Mouse (Mus musculus) lung, embryonic 14.5 days (tissue): ENCODE measurements around the gene Bdh2. TPM values are rescaled to one million over a fixed set of nuclear protein-coding genes. Genes with fewer than 3 reads are reported as not detected.

ENCODE experiments used
- ATAC-seq: fragments of 200-750 bp; cut with Nextera tagmentation; 2 replicates; pipeline ENCODE4 v1.8.0; 2017; ENCODE audit warnings: mild to moderate bottlenecking, moderate TSS enrichment, moderate library complexity; ENCODE audit not compliant: insufficient read depth
- DNase-seq: peaks from one replicate; pipeline ENCODE4 v3.0.0-alpha.2; 2015
- H3K27ac ChIP-seq: fragments of 300-500 bp; sonication (generic); 2 replicates; pipeline ENCODE4 v1.5.1; 2014; ENCODE audit warnings: low read depth, mild to moderate bottlenecking, moderate library complexity
- H3K27me3 ChIP-seq: fragments of 300-500 bp; sonication (generic); 2 replicates; pipeline ENCODE4 v1.6.1; 2014; ENCODE audit warnings: low read length, control low read depth; ENCODE audit not compliant: insufficient read depth
- H3K36me3 ChIP-seq: fragments of 300-500 bp; sonication (generic); 2 replicates; pipeline ENCODE4 v1.6.1; 2014; ENCODE audit warnings: control low read depth; ENCODE audit not compliant: insufficient read depth
- H3K4me1 ChIP-seq: fragments of 300-500 bp; sonication (generic); 2 replicates; pipeline ENCODE4 v1.6.1; 2014; ENCODE audit warnings: antibody characterized with exemption, control low read depth; ENCODE audit not compliant: insufficient read depth
- H3K4me2 ChIP-seq: fragments of 300-500 bp; sonication (generic); 2 replicates; pipeline ENCODE4 v1.6.1; 2014; ENCODE audit warnings: mild to moderate bottlenecking
- H3K4me3 ChIP-seq: fragments of 300-500 bp; sonication (generic); 2 replicates; pipeline ENCODE4 v1.5.1; 2014; ENCODE audit warnings: low read depth, low read length
- H3K9ac ChIP-seq: fragments of 300-500 bp; sonication (generic); 2 replicates; pipeline ENCODE4 v1.6.1; 2014
- H3K9me3 ChIP-seq: fragments of 300-500 bp; sonication (generic); 2 replicates; pipeline ENCODE4 v1.6.1; 2016; ENCODE audit warnings: low read depth, low read length, control low read depth
- CTCF ChIP-seq: IDR thresholded peaks from 2 replicates; pipeline ENCODE4 v1.5.1; 2016; ENCODE audit warnings: antibody characterized with exemption, low read depth
- WGBS: fragments of 180-500 bp; shearing (Covaris S2); extraction: QIAGEN DNeasy Blood & Tissue Kit; methylation state at CpG from one replicate; pipeline ENCODE4 v1.1.7; 2014; 5-methylcytosine and 5-hydroxymethylcytosine counted together
- polyA plus RNA-seq: library from polyadenylated mRNA; unstranded; fragments of >200 nt; fragmentation: Nextera tagmentation; extraction: Ambion mirVana; gene quantifications from 2 replicates; pipeline ENCODE4 v1.2.1, GENCODE M21; 2014

Bdh2 gene
- polyA plus RNA-seq, 1 experiment from 2014 or later, result 8.7 TPM

GRCm38 (mm10) chr3:135312916-135313491 is 32.0 kb downstream of the Bdh2 start:
- no peaks in the 10 kb centered on the region for H3K27me3 ChIP-seq
- H3K4me1 ChIP-seq, result 0 out of 2 replicates have a peak, but pooled peaks cover under 1% of the 10 kb centered on the region
- WGBS, result 44% methylated on average over 2 of the region's 2 CpGs
- no peak overlapping the region for H3K9ac ChIP-seq
- DNase-seq, result no peak
- no peak overlapping the region for H3K27ac ChIP-seq
- H3K4me3 ChIP-seq, result no peak overlapping the region
- H3K9me3 ChIP-seq, result no peaks in the 10 kb centered on the region
- no peak for TF ChIP-seq CTCF
- no peaks in the 10 kb centered on the region for H3K36me3 ChIP-seq
- ATAC-seq, result no peak
- H3K4me2 ChIP-seq, result no peak overlapping the region

GRCm38 (mm10) chr3:135313727-135314126 is 32.7 kb downstream of the Bdh2 start:
- Histone ChIP-seq H3K9ac (no peak overlapping the region), H3K27ac (no peak overlapping the region), H3K4me2 (no peak overlapping the region), H3K27me3 (no peaks in the 10 kb centered on the region), H3K9me3 (no peaks in the 10 kb centered on the region), H3K4me3 (no peak overlapping the region), H3K4me1 (no peaks in the 10 kb centered on the region), H3K36me3 (no peaks in the 10 kb centered on the region)
- 85% methylated on average over 2 of the region's 2 CpGs for WGBS
- DNase-seq (no peak), ATAC-seq (no peak)
- no peak for TF ChIP-seq CTCF

GRCm38 (mm10) chr3:135314811-135315210 is 33.8 kb downstream of the Bdh2 start:
- ATAC-seq, result no peak
- no peaks in the 10 kb centered on the region for H3K4me1 ChIP-seq
- no peaks in the 10 kb centered on the region for H3K27me3 ChIP-seq
- H3K4me3 ChIP-seq, result no peak overlapping the region
- H3K4me2 ChIP-seq, result no peak overlapping the region
- 63% methylated on average over 2 of the region's 2 CpGs for WGBS
- H3K36me3 ChIP-seq, result no peaks in the 10 kb centered on the region
- H3K9me3 ChIP-seq, result no peaks in the 10 kb centered on the region
- H3K27ac ChIP-seq, result no peak overlapping the region
- no peak for DNase-seq
- H3K9ac ChIP-seq, result no peak overlapping the region
- no peak for TF ChIP-seq CTCF

- Histone ChIP-seq H3K9me3 (no peaks in the 10 kb centered on the region), H3K27ac (no peak overlapping the region), H3K4me2 (no peak overlapping the region), H3K9ac (no peak overlapping the region), H3K4me3 (no peak overlapping the region), H3K36me3 (no peaks in the 10 kb centered on the region), H3K27me3 (no peaks in the 10 kb centered on the region), H3K4me1 (no peaks in the 10 kb centered on the region)
- WGBS, result 82% methylated on average over 9 of the region's 9 CpGs
- ATAC-seq (no peak), DNase-seq (no peak)
- 0 out of 2 replicates have a peak, but pooled peaks have one; percentile 11 for TF ChIP-seq CTCF
These were observed 34.9 kb downstream of the Bdh2 start for GRCm38 (mm10) chr3:135315720-135316425.

GRCm38 (mm10) chr3:135318331-135318730 is 37.3 kb downstream of the Bdh2 start:
- no peak for ATAC-seq
- Histone ChIP-seq H3K4me1 (no peaks in the 10 kb centered on the region), H3K9me3 (no peaks in the 10 kb centered on the region), H3K4me3 (no peak overlapping the region), H3K27ac (no peak overlapping the region), H3K36me3 (no peaks in the 10 kb centered on the region), H3K27me3 (no peaks in the 10 kb centered on the region), H3K9ac (no peak overlapping the region), H3K4me2 (no peak overlapping the region)
- TF ChIP-seq CTCF, result no peak
- 75% methylated on average over 11 of the region's 11 CpGs for WGBS
- no peak for DNase-seq

- H3K9me3 ChIP-seq, result no peaks in the 10 kb centered on the region
- H3K9ac ChIP-seq, result no peak overlapping the region
- H3K4me2 ChIP-seq, result no peak overlapping the region
- no peak for TF ChIP-seq CTCF
- WGBS, result 34% methylated on average over 6 of the region's 6 CpGs
- no peak overlapping the region for H3K4me3 ChIP-seq
- H3K4me1 ChIP-seq, result no peaks in the 10 kb centered on the region
- H3K27ac ChIP-seq, result no peak overlapping the region
- no peaks in the 10 kb centered on the region for H3K36me3 ChIP-seq
- ATAC-seq (no peak), DNase-seq (no peak)
- H3K27me3 ChIP-seq, result no peaks in the 10 kb centered on the region
These were observed 43.3 kb downstream of the Bdh2 start for GRCm38 (mm10) chr3:135324354-135324753.

GRCm38 (mm10) chr3:135327176-135327575 is 46.2 kb downstream of the Bdh2 start:
- DNase-seq (no peak), ATAC-seq (no peak)
- H3K9ac ChIP-seq, result no peak overlapping the region
- WGBS, result 67% methylated on average over 6 of the region's 6 CpGs
- H3K27ac ChIP-seq, result no peak overlapping the region
- no peaks in the 10 kb centered on the region for H3K4me1 ChIP-seq
- H3K36me3 ChIP-seq, result no peaks in the 10 kb centered on the region
- H3K27me3 ChIP-seq, result no peaks in the 10 kb centered on the region
- no peak overlapping the region for H3K4me2 ChIP-seq
- no peak overlapping the region for H3K4me3 ChIP-seq
- no peak for TF ChIP-seq CTCF
- H3K9me3 ChIP-seq, result no peaks in the 10 kb centered on the region
